Mouse (Mus musculus) thymus, postnatal 4 days (tissue): ENCODE measurements around the gene Jmjd8.

ENCODE experiments used
- DNase-seq: peaks from one replicate; pipeline ENCODE4 v3.0.0; 2021

Gene Jmjd8

GRCm38 (mm10) chr17:25833291-25833663 lies 4.6 kb downstream of the Jmjd8 start, which contains the start of gene Stub1:
Stub1 (minus strand) TSS chr17:25833404.
- DNase-seq: no peak

DNA sequence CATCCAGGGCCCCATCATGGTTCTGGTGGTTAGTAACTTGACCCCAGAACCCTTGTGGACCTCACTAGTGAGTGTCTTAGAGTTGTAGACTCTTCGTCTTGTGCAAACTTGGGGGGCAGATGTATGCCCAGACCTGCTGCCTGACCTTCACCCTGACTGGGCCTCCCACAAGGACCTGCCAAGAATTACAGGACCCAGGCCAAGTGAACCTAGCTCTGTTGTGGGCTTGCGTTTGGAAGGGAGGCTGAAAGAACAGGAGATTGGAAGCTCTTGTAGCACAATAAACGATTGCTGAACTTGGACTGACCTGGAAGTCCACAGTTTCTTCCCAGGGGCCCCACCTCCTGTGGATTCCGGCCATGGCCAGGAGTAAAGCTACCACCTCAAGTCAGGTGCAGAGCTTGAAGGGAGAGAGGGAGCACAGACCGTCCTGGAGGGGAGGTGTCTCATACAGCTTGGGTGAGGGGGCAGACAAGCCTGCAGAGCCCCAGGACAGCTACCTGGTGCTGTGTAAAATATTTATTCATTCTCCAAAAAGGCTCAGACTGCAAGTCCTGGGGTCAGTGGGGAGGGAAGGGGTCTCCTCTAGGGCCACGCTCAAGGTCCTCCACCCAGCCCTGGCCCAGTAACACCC lies 5.4 kb downstream of the Jmjd8 start:
- DNase-seq: no peak

GRCm38 (mm10) chr17:25834595-25835222 lies 6.0 kb downstream of the Jmjd8 start:
- no peak for DNase-seq

GRCm38 (mm10) chr17:25835301-25835700 lies 6.6 kb downstream of the Jmjd8 start:
- no peak for DNase-seq

DNA sequence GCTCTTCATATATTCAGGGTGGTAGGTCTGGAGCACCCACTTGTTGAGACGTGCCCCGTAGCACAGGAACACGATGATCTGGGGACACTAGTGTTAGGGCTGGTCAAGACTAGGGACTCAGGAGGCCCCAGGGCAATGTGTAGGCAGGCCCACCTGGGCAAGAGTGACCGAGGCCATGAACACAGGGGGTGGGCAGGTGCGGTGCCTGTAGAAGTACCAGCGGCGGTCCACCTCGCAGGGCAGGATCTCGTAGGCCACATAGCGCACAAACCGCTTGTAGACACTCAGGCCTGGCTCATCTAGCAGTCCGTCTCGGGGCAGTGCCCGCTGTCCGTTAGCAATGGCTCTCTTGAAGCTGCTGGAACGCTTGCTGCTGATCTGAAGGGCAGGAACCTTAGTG lies 7.1 kb downstream of the Jmjd8 start:
- no peak for DNase-seq

DNA sequence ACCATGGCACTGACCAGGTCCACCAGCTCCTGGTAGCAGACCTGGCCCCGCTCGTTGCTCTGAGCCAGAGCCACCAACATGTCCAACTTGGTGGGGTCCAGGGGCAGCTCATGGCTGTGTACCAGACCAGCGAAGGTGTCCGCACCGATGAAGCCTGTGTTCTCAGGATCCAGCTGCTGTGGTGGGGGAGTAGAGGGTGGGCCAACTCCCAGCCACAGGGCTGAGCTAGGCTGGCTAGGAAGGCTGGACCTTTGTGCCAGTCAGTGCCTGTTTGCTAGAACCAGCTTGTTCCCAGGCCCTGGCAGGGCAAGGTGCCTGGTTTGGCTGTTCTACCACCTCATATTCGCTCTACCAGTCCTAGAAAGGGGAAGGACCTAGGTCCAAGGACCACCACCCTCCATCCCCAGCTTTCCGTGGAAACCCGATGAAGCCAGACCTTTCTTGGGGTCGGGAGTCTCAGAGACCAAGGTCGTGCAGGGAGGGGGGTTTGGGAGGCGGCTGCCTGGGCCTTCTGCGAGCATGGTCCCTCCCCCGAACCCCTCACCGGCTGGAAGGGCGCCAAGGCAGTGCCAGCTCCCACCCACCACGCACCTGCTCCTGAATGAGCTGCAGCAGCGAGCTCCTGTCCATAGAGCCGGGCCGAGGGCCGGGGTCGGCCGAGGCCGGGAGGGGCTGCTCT lies 7.9 kb downstream of the Jmjd8 start:
- DNase-seq: no peak

DNA sequence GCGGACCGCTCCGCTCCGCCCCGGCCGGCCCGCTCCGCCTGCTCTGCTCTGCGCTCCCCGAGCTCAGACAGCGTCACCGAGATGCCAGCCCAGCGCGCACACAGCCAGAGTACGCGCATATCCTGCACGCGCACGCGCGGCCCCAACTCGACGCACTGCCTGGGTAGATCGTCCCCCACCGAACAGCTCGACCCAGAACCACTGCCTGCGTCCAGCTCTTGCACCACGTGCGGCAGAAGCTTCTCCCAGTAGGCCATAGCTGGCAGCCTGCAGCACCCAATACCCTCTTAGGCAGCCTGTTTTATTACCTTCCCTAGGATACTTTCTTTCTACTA lies 8.4 kb downstream of the Jmjd8 start, which contains the start of gene Rhbdl1:
Gene Rhbdl1, minus strand, starts transcription at position 220 of the 335 bp plus-strand sequence.
- peak; percentile 75 for DNase-seq

DNA sequence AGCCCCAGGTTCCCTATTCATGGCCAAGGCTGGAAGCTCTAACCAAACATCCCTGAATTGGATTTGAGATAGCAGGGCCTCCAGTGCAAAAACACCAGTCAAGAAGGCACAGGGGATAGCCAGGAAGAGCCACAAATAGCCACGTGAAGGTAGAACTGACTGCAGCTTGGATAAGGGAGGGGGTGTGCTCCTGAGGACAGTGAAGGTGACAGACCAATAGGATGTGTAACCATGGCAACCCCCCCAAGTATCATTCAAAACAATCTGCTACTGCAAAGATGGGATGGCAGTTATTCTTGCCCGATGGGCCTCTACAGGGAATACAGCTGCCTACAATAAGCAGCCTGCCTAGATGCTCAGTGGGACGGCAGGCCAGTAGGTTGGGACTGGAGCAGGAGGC lies 8.9 kb downstream of the Jmjd8 start:
- DNase-seq: no peak

- DNase-seq: no peak
These were observed 10.2 kb downstream of the Jmjd8 start for GRCm38 (mm10) chr17:25838904-25839303.

DNA sequence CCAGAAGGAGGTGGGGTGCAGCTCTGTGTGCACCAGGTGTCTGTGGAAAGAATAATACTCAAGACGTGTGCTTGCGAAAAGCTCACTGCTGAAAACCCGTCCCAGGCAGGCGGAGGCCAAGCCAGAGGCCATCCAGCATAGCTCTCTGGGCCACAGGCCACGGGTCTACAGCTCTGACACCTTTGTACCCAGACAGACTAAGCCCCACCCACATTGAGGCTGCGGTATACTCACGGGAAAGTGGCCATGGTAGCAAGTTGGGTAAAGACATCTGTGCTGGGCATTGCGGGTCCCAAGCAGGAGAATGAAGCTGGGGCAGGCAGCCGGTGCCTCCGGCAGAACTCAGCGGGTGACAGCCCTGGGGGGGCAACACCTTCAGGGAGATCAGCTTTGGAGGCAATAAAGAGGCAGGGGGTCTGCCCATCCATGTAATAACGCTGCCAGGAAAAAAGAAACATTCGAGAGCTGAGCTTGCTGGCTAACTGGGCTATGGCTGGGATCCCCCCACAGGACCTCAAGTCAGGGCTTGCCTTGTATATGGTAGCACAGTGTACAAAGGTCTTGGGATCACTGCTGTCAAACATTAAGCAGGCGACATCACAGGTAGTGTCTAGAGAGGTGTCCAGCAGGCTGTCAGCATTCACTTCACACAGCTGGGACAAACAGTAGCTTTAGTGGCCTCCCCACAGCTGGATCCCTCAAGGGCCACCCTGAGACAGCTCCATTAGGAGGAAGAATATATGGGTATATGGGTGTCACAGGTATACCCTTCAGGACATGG lies 11.0 kb downstream of the Jmjd8 start:
- no peak for DNase-seq

- no peak for DNase-seq
These were observed 11.9 kb downstream of the Jmjd8 start for GRCm38 (mm10) chr17:25840519-25840918.

GRCm38 (mm10) chr17:25841117-25841880 lies 12.6 kb downstream of the Jmjd8 start, which contains the start of gene Gm20683:
Gm20683 (minus strand) TSS chr17:25841763.
- no peak for DNase-seq

DNA sequence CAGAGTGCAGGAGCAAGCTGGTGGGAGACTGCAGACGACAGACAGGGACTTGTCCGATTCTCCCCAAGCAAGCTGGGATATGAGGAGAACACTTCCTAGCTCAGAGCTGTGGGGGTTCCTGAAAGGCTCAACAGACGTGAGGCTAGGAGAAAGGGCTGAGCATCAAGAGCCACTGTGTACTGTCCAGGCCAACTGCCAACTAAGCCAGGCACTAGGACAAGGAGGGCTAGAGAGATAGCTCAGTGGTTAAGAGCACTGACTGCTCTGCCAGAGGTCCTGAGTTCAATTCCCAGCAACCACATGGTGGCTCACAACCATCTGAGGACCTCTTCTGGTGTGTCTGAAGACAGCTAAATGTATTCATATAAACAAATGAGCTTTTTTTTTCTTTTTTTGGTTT lies 13.8 kb downstream of the Jmjd8 start:
- DNase-seq: no peak

DNA sequence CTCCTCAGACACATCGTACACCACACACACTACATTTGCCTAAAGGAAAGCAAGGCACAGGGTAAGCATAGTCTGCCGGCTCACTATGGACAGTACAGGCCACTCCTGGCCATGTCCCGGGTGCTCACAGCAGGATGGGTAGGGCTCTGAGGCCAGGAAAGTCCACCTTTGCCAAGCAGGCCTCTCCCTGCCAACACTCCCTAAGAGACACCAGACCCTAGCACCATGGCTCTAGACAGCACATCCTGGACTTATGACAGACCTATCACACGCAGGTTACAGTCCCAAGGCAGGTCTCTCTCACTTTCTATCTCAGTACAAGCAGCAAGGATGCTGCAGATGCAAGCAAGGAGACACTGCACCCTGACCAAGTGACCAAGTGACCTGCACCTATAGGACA lies 14.5 kb downstream of the Jmjd8 start:
- no peak for DNase-seq

DNA sequence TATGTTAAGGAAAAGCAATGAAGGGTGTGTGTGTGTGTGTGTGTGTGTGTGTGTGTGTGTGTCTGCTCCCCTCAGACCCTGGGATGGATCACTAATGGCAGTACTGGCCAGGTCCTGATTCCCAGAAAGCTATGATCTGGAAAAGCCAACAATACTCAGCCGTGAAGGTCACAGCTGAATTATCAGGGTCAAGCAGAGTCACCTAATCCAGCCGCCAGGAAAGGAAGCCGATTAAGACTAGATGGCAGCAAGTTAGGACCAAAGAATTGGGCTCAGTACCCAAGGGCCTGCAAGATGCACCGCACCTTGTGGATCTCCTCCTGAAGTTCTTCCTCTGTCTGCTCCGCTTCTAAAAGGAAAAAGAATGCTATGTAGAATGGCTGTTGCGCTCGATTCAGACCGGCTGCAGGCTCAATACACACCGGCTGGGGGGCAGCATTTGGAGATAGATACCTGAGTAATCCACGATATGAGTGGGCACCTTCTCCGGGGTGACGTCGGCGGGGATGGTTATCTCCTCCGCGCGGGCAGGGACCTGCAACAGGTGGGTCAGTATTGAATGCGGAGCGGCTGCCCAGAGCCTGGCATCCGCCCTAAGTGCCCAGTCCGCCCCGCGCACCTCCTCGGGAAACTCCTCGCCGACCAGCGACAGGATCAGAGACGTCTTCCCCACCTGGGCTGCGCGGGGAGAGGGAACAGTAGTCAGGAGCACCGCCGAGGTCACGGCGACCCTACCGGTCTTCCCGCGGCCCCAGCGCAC lies 15.1 kb downstream of the Jmjd8 start:
- no peak for DNase-seq

DNA sequence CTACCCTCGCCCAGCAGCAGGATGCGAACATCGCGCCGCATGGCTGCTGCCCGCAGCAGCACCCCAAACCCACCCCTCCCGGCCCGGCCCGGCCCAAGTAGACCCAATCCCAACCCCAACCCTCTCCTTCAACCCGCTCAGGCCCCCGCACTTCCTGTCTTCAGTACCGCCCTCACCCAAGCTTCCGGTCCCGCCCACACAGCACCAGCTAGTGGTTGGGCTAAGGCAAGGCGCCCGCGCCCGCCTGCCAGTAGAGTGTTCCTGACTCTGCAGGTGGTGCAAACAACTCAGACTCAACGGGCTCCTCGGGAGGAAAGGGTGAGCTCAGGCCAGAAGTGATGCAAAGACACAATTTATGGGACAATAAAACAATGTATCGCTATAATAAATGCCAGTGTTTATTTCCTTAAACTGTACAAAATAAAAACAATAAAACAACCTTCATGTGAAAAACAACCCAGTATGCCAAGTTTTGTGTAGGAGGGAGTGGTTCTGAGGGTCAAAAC lies 15.8 kb downstream of the Jmjd8 start, which contains the start of gene Rhot2:
Gene Rhot2, minus strand, starts transcription at position 456 of the 506 bp plus-strand sequence.
- peak; percentile 98 for DNase-seq

- DNase-seq: no peak
These were observed 31.6 kb downstream of the Jmjd8 start for GRCm38 (mm10) chr17:25860229-25860628.

DNA sequence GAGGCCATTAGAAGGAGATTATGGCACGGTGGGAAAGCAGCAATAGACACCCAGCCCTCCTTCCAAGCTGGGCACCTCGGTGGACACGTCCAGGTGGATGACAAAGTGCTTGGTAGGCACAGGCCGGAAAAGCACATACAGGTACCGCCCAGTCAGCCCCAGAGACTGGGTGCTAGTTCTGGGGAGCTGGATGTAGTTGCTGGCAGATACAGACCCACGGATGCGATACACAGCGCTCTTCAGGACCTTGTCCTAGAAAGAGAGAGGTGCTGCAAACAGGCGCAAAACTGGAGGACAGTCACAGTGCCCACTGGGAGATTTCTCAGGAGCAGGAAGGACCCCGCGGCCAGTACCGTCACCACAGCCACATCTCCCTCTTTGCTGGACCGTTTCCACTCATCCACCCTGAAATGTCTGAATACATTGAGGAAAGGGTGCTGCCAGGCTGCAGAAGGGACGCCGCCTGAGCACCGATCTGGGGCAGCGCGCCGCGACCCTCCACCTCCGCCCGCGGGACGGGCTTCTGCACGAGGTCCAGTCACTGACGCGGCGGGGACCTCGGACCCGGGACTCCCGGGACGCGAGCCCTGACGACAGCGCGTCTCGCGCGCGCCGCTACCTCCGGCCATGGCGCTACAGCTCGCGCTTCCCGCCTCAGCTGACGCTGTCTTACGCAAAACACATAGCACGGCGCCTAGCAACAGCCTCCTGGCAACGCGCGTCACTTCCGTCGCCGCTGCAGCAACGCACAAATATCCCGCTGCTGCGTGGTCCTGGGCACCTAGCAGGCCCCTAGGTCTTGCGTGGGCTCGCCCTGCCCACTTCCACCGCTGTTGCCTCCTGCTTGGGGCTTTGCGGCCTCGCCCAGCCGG lies 32.4 kb downstream of the Jmjd8 start, which contains the start of gene Wdr90:
Gene Wdr90, minus strand, starts transcription at position 670 of the 872 bp plus-strand sequence.
- peak; percentile 89 for DNase-seq

DNA sequence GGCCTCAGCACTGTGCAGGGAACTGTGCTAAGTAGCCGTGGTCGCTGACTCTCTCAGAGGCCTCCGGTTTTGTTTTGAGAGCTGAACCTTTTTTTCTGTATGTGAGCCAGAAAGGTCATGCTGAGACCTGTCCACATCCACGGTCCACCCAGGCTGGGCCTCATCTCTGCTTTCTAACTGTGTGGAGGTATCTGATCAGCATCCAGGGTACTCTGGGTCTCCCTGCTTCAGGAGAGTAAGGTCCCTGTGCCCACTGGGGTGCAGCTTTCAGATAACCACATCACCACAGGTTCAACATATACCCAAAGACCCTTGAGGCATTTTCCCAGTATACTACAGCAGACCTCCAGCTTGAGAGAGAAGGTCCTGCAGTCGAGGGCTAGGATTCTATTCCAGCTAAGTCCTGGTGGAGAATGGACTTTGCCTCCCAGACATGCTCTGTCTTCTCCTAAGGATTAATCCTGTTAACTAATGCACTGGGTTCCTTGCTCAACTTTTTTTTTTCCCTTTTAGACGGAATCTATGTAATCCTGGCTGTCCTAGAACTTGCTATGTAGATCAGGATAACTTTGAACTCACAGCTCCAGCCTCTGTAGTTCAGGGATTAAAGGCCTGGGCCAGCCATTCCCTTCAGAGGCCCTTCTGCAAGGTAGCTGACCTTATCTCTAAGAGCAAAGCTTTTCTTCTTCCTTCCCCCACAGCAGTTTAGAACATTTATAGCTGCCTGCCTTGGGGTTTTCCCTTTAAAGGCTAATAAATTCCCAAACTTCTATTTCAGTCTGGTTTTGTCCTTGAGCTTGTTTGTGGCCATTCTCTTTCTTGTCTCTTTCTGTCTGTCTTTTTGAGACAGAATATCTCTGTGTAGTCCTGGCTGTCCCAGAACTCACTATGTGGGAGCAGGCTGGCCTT lies 33.3 kb downstream of the Jmjd8 start:
- no peak for DNase-seq
